Comparison of ENCODE assay signal across 8 mouse cellular contexts in the genomic region with DNA sequence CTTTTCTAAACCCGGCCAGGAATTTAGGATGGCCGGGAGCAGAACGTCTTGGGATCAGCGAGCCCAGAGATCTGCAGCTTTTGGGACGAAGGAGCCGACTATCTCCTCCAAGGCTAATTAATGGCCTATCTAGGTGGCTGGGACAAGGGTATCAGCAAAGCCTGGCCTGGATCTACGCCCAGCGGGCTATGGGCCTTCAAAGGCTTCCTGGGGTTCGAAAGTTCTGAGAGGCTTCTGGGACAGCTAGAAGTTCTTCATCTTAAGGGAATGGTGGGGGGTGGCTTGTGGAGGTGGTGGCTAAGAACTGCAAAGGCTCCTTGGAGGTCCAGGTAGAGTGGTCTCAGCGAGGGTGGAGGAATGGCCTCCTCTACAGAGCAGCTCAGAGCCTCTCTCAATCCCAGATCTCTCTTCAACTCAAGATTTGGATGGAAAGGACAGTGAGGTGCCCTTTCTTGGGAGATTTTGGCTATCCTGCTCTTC. TPM values are rescaled to one million over a fixed set of nuclear protein-coding genes. Genes with fewer than 3 reads are reported as not detected.
DNase-seq lines count a peak whose midpoint lies in the region; ATAC-seq and TF ChIP-seq lines count a peak whose summit lies in the region.

No protein-coding gene starts in this region.

- peak overlapping the region; percentile 81 for H3K9ac ChIP-seq in heart, embryonic 11.5 days (ENCODE audit: low read depth, low read length)
- H3K9ac ChIP-seq in kidney, postnatal 0 days (ENCODE audit: low read depth, low read length), result peak overlapping the region; percentile 84

- H3K4me3 ChIP-seq in left cerebral cortex, adult 2 months, result peak overlapping the region; percentile 46
- peak overlapping the region; percentile 64 for H3K4me3 ChIP-seq in heart, embryonic 11.5 days (ENCODE audit: low read depth, low read length)
- H3K4me3 ChIP-seq in kidney, postnatal 0 days (replicated peaks; ENCODE audit: low read depth, low read length), result peak overlapping the region; percentile 73
- peak overlapping the region; percentile 75 for H3K4me3 ChIP-seq in midbrain, embryonic 10.5 days

- H3K9me3 ChIP-seq in heart, embryonic 11.5 days (replicated peaks; ENCODE audit: control insufficient read depth, low read length), result no peaks in the 10 kb centered on the region
- no peaks in the 10 kb centered on the region for H3K9me3 ChIP-seq in kidney, postnatal 0 days (replicated peaks; ENCODE audit: low read length)
- H3K9me3 ChIP-seq in midbrain, embryonic 10.5 days (replicated peaks), result no peaks in the 10 kb centered on the region

- H3K36me3 ChIP-seq in heart, embryonic 11.5 days (ENCODE audit: control insufficient read depth, insufficient read depth, low read length), result no peaks in the 10 kb centered on the region; the same call in 1 of the 2 replicates
- H3K36me3 ChIP-seq in kidney, postnatal 0 days (ENCODE audit: insufficient read depth, low read length), result no peaks in the 10 kb centered on the region
- H3K36me3 ChIP-seq in midbrain, embryonic 10.5 days, result 0 out of 2 replicates have a peak, but pooled peaks cover 3% of the 10 kb centered on the region

- TF ChIP-seq CTCF in left cerebral cortex, adult 2 months (IDR thresholded peaks at IDR 0.05), result no peak
- no peak for TF ChIP-seq CTCF in kidney, postnatal 0 days (IDR thresholded peaks at IDR 0.05; ENCODE audit: low read depth)

- peaks cover 33% of the 10 kb centered on the region for H3K4me1 ChIP-seq in heart, embryonic 11.5 days (ENCODE audit: control insufficient read depth, insufficient read depth, low read length)
- H3K4me1 ChIP-seq in kidney, postnatal 0 days (replicated peaks; ENCODE audit: insufficient read depth, low read length), result peaks cover 19% of the 10 kb centered on the region
- H3K4me1 ChIP-seq in midbrain, embryonic 10.5 days, result peaks cover 58% of the 10 kb centered on the region

- WGBS in heart, embryonic 11.5 days (ENCODE audit: insufficient replicate concordance), result 2% methylated on average over 10 of the region's 10 CpGs
- WGBS in kidney, postnatal 0 days, result 1% methylated on average over 10 of the region's 10 CpGs
- WGBS in midbrain, embryonic 10.5 days, result under 1% methylated on average over 10 of the region's 10 CpGs

- H3K27me3 ChIP-seq in heart, embryonic 11.5 days (ENCODE audit: control insufficient read depth, insufficient read depth, low read length), result peaks cover 11% of the 10 kb centered on the region
- H3K27me3 ChIP-seq in kidney, postnatal 0 days (ENCODE audit: insufficient read depth, low read length), result no peaks in the 10 kb centered on the region
- H3K27me3 ChIP-seq in midbrain, embryonic 10.5 days (ENCODE audit: low read depth, poor library complexity, severe bottlenecking), result peaks cover 48% of the 10 kb centered on the region

- peak in 1 of 2 experiments; percentile 6 for DNase-seq in left cerebral cortex, adult 2 months (ENCODE audit: extremely low spot score in 1 of 2, low spot score in 2 of 2)
- no peak for DNase-seq in left cerebral cortex, adult 9 months (ENCODE audit: low spot score in 2 of 2)
- peak; percentile 77 for DNase-seq in embryo, embryonic 11 days
- DNase-seq in kidney, postnatal 0 days (ENCODE audit: low spot score), result peak; percentile 81
- DNase-seq in midbrain, embryonic 10.5 days (ENCODE audit: low spot score), result peak; percentile 70
- DNase-seq in urinary bladder, postnatal 25 days (ENCODE audit: low spot score), result peak; percentile 37
- no peak for DNase-seq in left cerebral cortex, adult 8-10 months (ENCODE audit: low spot score in 2 of 2)

- H3K27ac ChIP-seq in left cerebral cortex, adult 2 months, result peak overlapping the region; percentile 56; the same call in 1 of the 2 replicates
- peak overlapping the region; percentile 92 for H3K27ac ChIP-seq in heart, embryonic 11.5 days (ENCODE audit: low read depth, low read length)
- peak overlapping the region; percentile 94 for H3K27ac ChIP-seq in kidney, postnatal 0 days
- peak overlapping the region; percentile 95 for H3K27ac ChIP-seq in midbrain, embryonic 10.5 days (replicated peaks)

- ATAC-seq in heart, embryonic 11.5 days (replicated peaks; ENCODE audit: insufficient number of reproducible peaks, low FRiP score, low TSS enrichment), result no peak
- ATAC-seq in kidney, postnatal 0 days (replicated peaks; ENCODE audit: low FRiP score, low read depth), result no peak

- H3K4me2 ChIP-seq in heart, embryonic 11.5 days, result peak overlapping the region; percentile 94
- peak overlapping the region; percentile 95 for H3K4me2 ChIP-seq in kidney, postnatal 0 days (ENCODE audit: low read length)

- intact Hi-C loops in left cerebral cortex, adult 2 months (cut with DNase I), result loop anchor here (5.0 kb wide), 1 partner anchor 42 kb away; a partner anchor contains a TSS

RNA-seq across cellular contexts. Expression of a gene that starts 1.1 kb away (rescaled TPM):
- total RNA-seq in left cerebral cortex, adult 2 months (2021), result 1 to 10 TPM; 1.1 to 2.6 TPM
- polyA plus RNA-seq in heart, embryonic 11.5 days (2014; fragmentation: Nextera tagmentation; extraction: Ambion mirVana), result 15.5 and 16.9 TPM in 2 replicates
- polyA plus RNA-seq in kidney, postnatal 0 days (2015; fragmentation: Nextera tagmentation; extraction: Ambion mirVana), result 16.8 and 19.7 TPM in 2 replicates
- 22.0 and 24.6 TPM in 2 replicates for polyA plus RNA-seq in midbrain, embryonic 10.5 days (2016; fragmentation: Nextera tagmentation; extraction: Ambion mirVana)
- total RNA-seq in left cerebral cortex, adult 8-10 months (2022), result 1 to 10 TPM; 1.0 to 2.7 (median 2.1) TPM

RNA-seq across cellular contexts. Expression of a gene that starts 29.8 kb away (rescaled TPM):
- total RNA-seq in left cerebral cortex, adult 2 months (2021), result 1 to 10 TPM; 6.4 to 8.4 TPM
- 12.5 and 20.3 TPM in 2 replicates for polyA plus RNA-seq in heart, embryonic 11.5 days (2014; fragmentation: Nextera tagmentation; extraction: Ambion mirVana)
- 8.4 and 8.9 TPM in 2 replicates for polyA plus RNA-seq in kidney, postnatal 0 days (2015; fragmentation: Nextera tagmentation; extraction: Ambion mirVana)
- polyA plus RNA-seq in midbrain, embryonic 10.5 days (2016; fragmentation: Nextera tagmentation; extraction: Ambion mirVana), result 22.3 and 25.1 TPM in 2 replicates
- total RNA-seq in left cerebral cortex, adult 8-10 months (2022), result 10 to 100 TPM in 2 of 4 experiments, 1 to 10 TPM in 2; 7.3 to 13.3 (median 11.3) TPM

RNA-seq across cellular contexts. Expression of a gene that starts 35.4 kb away (rescaled TPM):
- 1 to 10 TPM; 1.2 to 1.3 TPM for total RNA-seq in left cerebral cortex, adult 2 months (2021)
- 19.6 and 19.8 TPM in 2 replicates for polyA plus RNA-seq in heart, embryonic 11.5 days (2014; fragmentation: Nextera tagmentation; extraction: Ambion mirVana)
- polyA plus RNA-seq in kidney, postnatal 0 days (2015; fragmentation: Nextera tagmentation; extraction: Ambion mirVana), result 20.4 and 24.7 TPM in 2 replicates
- 6.9 and 7.1 TPM in 2 replicates for polyA plus RNA-seq in midbrain, embryonic 10.5 days (2016; fragmentation: Nextera tagmentation; extraction: Ambion mirVana)
- under 1 TPM in 2 of 4 experiments, not detected in 2; 0.73 to 0.98 TPM for total RNA-seq in left cerebral cortex, adult 8-10 months (2022)

RNA-seq across cellular contexts. Expression of a gene that starts 40.1 kb away (rescaled TPM):
- total RNA-seq in left cerebral cortex, adult 2 months (2021), result 1 to 10 TPM; 3.0 to 6.3 TPM
- polyA plus RNA-seq in heart, embryonic 11.5 days (2014; fragmentation: Nextera tagmentation; extraction: Ambion mirVana), result 13.2 and 19.7 TPM in 2 replicates
- polyA plus RNA-seq in kidney, postnatal 0 days (2015; fragmentation: Nextera tagmentation; extraction: Ambion mirVana), result 10.0 and 10.6 TPM in 2 replicates
- 5.4 and 6.5 TPM in 2 replicates for polyA plus RNA-seq in midbrain, embryonic 10.5 days (2016; fragmentation: Nextera tagmentation; extraction: Ambion mirVana)
- total RNA-seq in left cerebral cortex, adult 8-10 months (2022), result 1 to 10 TPM; 3.3 to 6.2 (median 4.7) TPM

RNA-seq across cellular contexts. Expression of a gene that starts 58.3 kb away (rescaled TPM):
- total RNA-seq in left cerebral cortex, adult 2 months (2021), result under 1 TPM; 0.33 to 0.50 TPM
- 0.11 and 0.21 TPM in 2 replicates for polyA plus RNA-seq in heart, embryonic 11.5 days (2014; fragmentation: Nextera tagmentation; extraction: Ambion mirVana)
- polyA plus RNA-seq in kidney, postnatal 0 days (2015; fragmentation: Nextera tagmentation; extraction: Ambion mirVana), result 0.47 and 0.71 TPM in 2 replicates
- polyA plus RNA-seq in midbrain, embryonic 10.5 days (2016; fragmentation: Nextera tagmentation; extraction: Ambion mirVana), result 0.25 and 0.30 TPM in 2 replicates
- total RNA-seq in left cerebral cortex, adult 8-10 months (2022), result under 1 TPM in 3 of 4 experiments, not detected in 1; 0.26 to 0.65 (median 0.53) TPM

Comparison
In these comparisons a context has a peak if more than half of its experiments do, and no peak if none do; other contexts are left out.
1. DNase-seq: peak in embryo, embryonic 11 days (single experiment), kidney, postnatal 0 days (single experiment), midbrain, embryonic 10.5 days (single experiment) and urinary bladder, postnatal 25 days (single experiment); none in left cerebral cortex, adult 9 months (0 of 2) and left cerebral cortex, adult 8-10 months (0 of 2).
2. Peak in every context shown above with its lines, with median percentiles within 50 percentile points of each other: H3K27ac ChIP-seq and H3K4me3 ChIP-seq.